Mouse (Mus musculus): ENCODE data around the gene Akain1.

DNA sequence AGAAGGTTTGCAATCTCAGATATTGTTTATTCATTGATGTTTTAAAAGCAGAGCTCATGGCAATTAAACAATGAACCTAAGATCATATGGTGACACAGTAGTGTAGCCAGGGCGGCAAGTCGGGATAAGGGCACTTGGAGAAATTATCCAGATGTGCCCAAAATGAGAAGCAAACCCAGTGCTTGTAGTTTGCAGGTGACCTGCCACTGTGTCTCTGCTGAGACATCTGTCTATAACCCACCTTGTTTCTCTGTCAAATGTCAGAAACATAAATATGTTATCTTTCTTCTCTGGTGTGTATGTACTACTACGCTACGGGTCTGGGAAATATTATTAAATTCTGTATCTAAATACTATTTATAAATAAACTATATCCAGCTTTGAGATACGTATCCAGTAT, 49.7 kb downstream of the Akain1 start:
- TF ChIP-seq CTCF (IDR thresholded peaks at IDR 0.05; ENCODE audit: extremely low read depth, insufficient read length, insufficient replicate concordance, low read depth, low read length) (no peak), POLR2A (IDR thresholded peaks at IDR 0.05; ENCODE audit: low read depth, low read length) (no peak)
